Mouse (Mus musculus) heart, adult 2 months (tissue): Measurements from ENCODE around the gene Cdhr4.

Source experiments
- CTCF ChIP-seq: fragments of 200-600 bp; IDR thresholded peaks from 2 replicates; pipeline ENCODE4 v1.8.1; 2022; ENCODE audit warnings: antibody characterized with exemption, mild to moderate bottlenecking, moderate library complexity
- POLR2A ChIP-seq: fragments of 200-500 bp; IDR thresholded peaks from 2 replicates; pipeline ENCODE4 v1.6.1; 2011; ENCODE audit warnings: mild to moderate bottlenecking, low read depth, low read length, control low read depth; ENCODE audit not compliant: insufficient read depth

DNA sequence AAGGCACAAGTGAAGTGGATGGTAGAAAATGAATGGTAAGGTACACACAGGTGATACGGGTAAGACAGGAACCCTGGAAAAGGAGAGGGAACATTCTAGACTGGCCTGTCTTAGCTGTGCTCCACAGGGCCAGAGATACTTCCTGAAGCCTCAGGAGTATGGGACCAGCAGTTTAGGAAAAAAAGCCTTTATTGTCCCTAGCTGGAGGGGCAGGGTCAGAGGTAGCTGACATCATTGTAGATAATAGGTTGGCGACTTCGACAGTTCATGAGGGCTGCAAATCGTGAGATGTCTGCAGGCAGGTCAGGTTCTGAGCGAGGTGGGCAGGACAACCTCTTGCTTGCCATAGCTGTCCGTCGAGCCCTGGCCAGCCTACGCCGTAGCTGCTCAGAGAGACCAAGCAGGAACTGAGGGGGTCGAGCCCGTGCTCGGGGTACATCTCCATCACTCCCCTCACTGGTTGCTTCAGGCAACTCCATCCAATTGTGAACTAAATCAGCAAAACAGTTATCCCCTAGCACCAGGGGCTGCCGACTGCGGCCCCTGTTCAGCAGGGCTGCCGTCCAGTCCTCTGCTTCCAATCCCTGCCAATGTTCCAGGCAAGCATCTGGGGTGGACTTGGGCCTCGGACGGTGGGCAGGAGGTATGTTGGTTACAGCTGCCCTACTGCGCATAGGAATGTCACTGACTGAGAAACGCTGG, 8.1 kb upstream of the Cdhr4 start:
- TF ChIP-seq CTCF: no peak
- TF ChIP-seq POLR2A: no peak
